Mouse (Mus musculus) G1E (cell line): ENCODE data around the gene D17Wsu92e.

Experiments
- CTCF ChIP-seq: IDR thresholded peaks from 2 replicates; pipeline ENCODE4 v1.5.1; 2012; ENCODE audit warnings: low read depth, low read length, inconsistent platforms, mixed read lengths
- GATA1 ChIP-seq: IDR thresholded peaks from 2 replicates; pipeline ENCODE4 v1.6.1; 2012; ENCODE audit warnings: borderline replicate concordance, low read length, inconsistent platforms, mixed read lengths

DNA sequence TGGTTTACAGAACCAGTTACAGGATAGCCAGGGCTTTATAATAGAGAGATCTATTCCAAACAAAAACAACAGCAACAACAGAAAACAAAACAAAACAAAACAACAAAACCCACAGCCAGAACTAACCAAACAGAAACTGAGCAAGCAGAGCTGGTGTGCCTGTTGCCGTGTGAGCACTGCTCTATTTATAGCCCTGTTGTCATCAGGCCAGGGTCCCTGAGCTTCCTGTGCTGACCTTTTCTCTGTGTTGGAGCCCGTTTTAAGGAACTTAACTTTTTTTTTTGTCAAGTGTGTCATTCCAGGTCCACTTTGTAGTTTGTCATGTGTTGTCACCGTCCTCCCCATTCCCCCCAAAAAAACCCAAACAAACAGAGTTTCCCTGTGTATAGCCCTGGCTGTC lies 30.6 kb upstream of the D17Wsu92e start:
- TF ChIP-seq CTCF (no peak), GATA1 (no peak)
